Mouse (Mus musculus) intestine, embryonic 15.5 days (tissue): ENCODE results near the gene Lin7a. TPM values are rescaled to one million over a fixed set of nuclear protein-coding genes. Genes with fewer than 3 reads are reported as not detected.

Experiments used
- ATAC-seq: fragments of 200-750 bp; cut with Nextera tagmentation; 2 replicates; pipeline ENCODE4 v1.8.0; 2017; ENCODE audit warnings: moderate TSS enrichment, moderate library complexity
- H3K27ac ChIP-seq: fragments of 300-500 bp; sonication (generic); 2 replicates; pipeline ENCODE4 v1.5.1; 2015; ENCODE audit warnings: mild to moderate bottlenecking, inconsistent platforms
- H3K27me3 ChIP-seq: fragments of 300-500 bp; sonication (generic); replicated peaks from 2 replicates; pipeline ENCODE4 v1.6.1; 2015; ENCODE audit warnings: inconsistent platforms
- H3K36me3 ChIP-seq: fragments of 300-500 bp; sonication (generic); 2 replicates; pipeline ENCODE4 v1.6.1; 2015; ENCODE audit warnings: inconsistent platforms
- H3K4me1 ChIP-seq: fragments of 300-500 bp; sonication (generic); replicated peaks from 2 replicates; pipeline ENCODE4 v1.6.1; 2015; ENCODE audit warnings: inconsistent platforms
- H3K4me2 ChIP-seq: fragments of 300-500 bp; sonication (generic); replicated peaks from 2 replicates; pipeline ENCODE4 v1.6.1; 2015; ENCODE audit warnings: mild to moderate bottlenecking, inconsistent platforms
- H3K4me3 ChIP-seq: fragments of 300-500 bp; sonication (generic); replicated peaks from 2 replicates; pipeline ENCODE4 v1.5.1; 2015; ENCODE audit warnings: inconsistent platforms
- H3K9ac ChIP-seq: fragments of 300-500 bp; sonication (generic); 2 replicates; pipeline ENCODE4 v1.6.1; 2015; ENCODE audit warnings: inconsistent platforms
- H3K9me3 ChIP-seq: fragments of 300-500 bp; sonication (generic); 2 replicates; pipeline ENCODE4 v1.6.1; 2016; ENCODE audit warnings: inconsistent platforms
- WGBS: fragments of 180-500 bp; shearing (Covaris S2); methylation state at CpG from one replicate; pipeline ENCODE4 v1.1.7; 2015; 5-methylcytosine and 5-hydroxymethylcytosine counted together
- polyA plus RNA-seq: library from polyadenylated mRNA; unstranded; fragments of >200 nt; fragmentation: Nextera tagmentation; extraction: Ambion mirVana; gene quantifications from 2 replicates; pipeline ENCODE4 v1.2.1, GENCODE M21; 2015

Lin7a gene
- polyA plus RNA-seq, 1 experiment from 2014 or later: 4.5 TPM

DNA sequence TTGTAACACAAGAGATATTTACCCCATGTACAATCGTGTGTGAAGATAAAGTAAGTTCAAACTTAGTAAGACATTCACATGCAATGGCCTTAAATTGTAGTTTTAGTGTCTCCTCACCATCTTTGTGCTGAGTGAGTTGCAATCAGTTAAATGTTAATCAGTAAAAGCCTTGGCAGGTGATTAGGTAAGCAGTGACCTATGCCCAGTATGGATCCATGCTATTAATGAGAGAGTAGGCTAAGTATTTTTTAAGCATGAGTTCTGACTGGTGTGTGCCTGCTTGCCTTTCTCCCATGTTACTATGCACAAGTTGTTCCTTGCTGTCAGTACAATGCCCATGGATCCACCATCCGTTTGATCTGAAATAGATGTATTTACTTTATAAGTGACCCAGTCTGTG is 44.6 kb downstream of the Lin7a start:
- no peak overlapping the region for H3K27ac ChIP-seq
- no peak overlapping the region for H3K9ac ChIP-seq
- H3K9me3 ChIP-seq: no peaks in the 10 kb centered on the region
- H3K36me3 ChIP-seq: no peaks in the 10 kb centered on the region
- H3K27me3 ChIP-seq: no peaks in the 10 kb centered on the region
- whole genome bisulfite sequencing: 61% methylated on average over 2 of the region's 2 CpGs
- H3K4me3 ChIP-seq: no peak overlapping the region
- H3K4me1 ChIP-seq: no peaks in the 10 kb centered on the region
- H3K4me2 ChIP-seq: no peak overlapping the region
- peak; percentile 85 for ATAC-seq

DNA sequence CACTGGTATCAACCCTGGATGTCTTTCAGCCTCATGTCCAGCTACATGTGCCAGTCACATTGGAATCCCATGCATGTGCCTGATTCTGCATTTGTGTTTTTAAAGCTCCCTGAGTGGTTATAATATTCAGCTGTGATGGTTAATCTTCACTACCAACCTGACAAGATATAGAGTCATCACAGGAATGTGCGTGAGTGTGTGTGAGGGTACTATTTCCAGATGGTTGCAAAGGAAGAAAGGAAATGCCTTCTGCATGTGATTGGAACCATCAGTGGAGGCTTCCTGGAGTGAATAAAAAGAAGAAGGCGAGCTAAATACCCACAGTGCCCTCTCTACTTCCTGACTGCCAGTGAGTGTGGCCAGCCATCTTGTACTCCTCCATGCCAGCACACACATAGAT is 48.2 kb downstream of the Lin7a start:
- Histone ChIP-seq H3K27ac (no peak overlapping the region), H3K4me2 (no peak overlapping the region), H3K27me3 (no peaks in the 10 kb centered on the region), H3K9ac (no peak overlapping the region), H3K36me3 (no peaks in the 10 kb centered on the region), H3K9me3 (no peaks in the 10 kb centered on the region), H3K4me1 (no peaks in the 10 kb centered on the region), H3K4me3 (no peak overlapping the region)
- ATAC-seq: no peak
- WGBS: 83% methylated on average over 2 of the region's 2 CpGs

DNA sequence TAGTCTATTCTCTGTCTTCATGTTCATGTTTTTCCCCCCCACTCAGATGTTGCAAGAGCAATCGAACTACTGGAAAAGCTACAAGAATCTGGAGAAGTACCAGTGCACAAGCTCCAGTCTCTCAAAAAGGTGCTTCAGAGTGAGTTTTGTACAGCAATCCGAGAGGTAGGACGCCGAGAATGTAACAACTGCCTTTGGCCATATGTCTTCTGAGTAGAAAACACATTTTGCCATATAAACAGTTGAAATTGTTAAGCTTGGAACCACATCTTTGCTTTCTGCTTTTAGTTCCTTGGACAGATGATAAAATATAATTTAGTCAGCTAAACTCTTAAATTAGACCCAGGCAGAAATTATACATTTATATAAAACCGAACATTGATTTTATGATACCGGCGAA is 52.4 kb downstream of the Lin7a start:
- H3K4me3 ChIP-seq: no peak overlapping the region
- no peak overlapping the region for H3K4me2 ChIP-seq
- no peak for ATAC-seq
- H3K9ac ChIP-seq: no peak overlapping the region
- WGBS: 92% methylated on average over 7 of the region's 7 CpGs
- no peaks in the 10 kb centered on the region for H3K27me3 ChIP-seq
- no peak overlapping the region for H3K27ac ChIP-seq
- no peaks in the 10 kb centered on the region for H3K36me3 ChIP-seq
- no peaks in the 10 kb centered on the region for H3K9me3 ChIP-seq
- no peaks in the 10 kb centered on the region for H3K4me1 ChIP-seq

DNA sequence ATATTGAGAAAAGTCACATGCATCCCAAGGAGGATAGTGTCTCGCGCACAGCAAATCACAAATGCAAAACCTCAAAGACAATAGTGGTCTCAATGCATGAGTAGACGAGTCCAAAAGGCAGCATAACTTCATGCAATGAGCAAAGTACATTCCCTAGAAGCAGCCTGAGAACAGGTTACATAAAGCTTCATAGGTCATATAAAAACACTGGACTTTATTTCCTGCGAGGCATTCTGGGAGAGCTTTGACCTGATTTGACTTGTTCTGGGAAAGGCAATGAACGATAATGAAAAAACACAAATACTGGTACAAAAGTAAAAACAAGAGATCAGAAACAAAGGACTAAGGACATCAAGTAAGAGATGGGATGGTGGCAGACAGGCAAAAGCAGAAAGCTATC is 54.1 kb downstream of the Lin7a start:
- ATAC-seq: no peak
- Histone ChIP-seq H3K9ac (no peak overlapping the region), H3K4me2 (no peak overlapping the region), H3K9me3 (no peaks in the 10 kb centered on the region), H3K27me3 (no peaks in the 10 kb centered on the region), H3K27ac (no peak overlapping the region), H3K4me3 (no peak overlapping the region), H3K36me3 (no peaks in the 10 kb centered on the region), H3K4me1 (no peaks in the 10 kb centered on the region)
- 88% methylated on average over 5 of the region's 5 CpGs for WGBS

DNA sequence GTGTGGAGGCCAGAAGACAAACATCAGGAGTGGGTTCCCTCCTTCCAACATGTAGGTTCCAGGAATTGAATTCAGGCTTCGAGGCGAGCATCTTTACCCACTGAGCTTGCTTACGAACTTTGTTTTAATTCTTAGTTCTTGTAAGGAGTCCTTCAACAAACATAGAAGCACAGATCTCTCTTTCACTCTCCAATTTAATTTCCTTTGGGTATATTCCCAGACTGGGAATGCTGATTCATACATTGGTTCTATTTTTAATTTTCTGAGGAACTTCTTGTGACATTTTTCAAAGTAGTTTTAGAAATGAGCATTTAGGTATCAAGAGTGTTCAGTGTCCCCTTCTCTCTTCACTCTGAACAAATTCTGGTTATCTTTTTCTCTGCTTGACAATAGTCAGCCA is 68.0 kb downstream of the Lin7a start:
- 89% methylated on average over 3 of the region's 3 CpGs for WGBS
- no peak overlapping the region for H3K4me3 ChIP-seq
- no peaks in the 10 kb centered on the region for H3K9me3 ChIP-seq
- H3K4me2 ChIP-seq: no peak overlapping the region
- no peak for ATAC-seq
- H3K36me3 ChIP-seq: no peaks in the 10 kb centered on the region
- H3K27ac ChIP-seq: no peak overlapping the region
- H3K27me3 ChIP-seq: no peaks in the 10 kb centered on the region
- no peak overlapping the region for H3K9ac ChIP-seq
- H3K4me1 ChIP-seq: no peaks in the 10 kb centered on the region

DNA sequence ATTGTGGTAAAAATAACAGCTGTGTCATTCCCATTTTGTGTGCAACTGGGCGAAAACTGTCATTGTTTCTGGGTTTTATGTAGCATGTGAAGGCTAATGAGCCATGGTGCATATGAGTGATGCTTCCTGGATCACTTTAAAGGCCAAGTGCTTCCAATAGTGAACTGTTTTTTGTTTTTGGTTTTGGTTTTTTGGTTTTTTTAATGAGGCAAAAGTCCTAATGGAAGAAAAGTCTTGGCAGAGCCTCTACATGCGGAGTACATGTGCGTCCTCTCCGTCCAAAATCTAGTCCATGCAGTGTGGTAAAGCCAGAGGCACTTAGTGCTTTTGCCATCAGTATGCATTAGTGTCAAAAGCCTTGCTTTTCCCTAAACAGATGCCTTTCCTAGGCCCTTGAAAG is 69.7 kb downstream of the Lin7a start:
- Histone ChIP-seq H3K9me3 (no peaks in the 10 kb centered on the region), H3K4me2 (no peak overlapping the region), H3K4me3 (no peak overlapping the region), H3K9ac (no peak overlapping the region), H3K27me3 (no peaks in the 10 kb centered on the region), H3K36me3 (no peaks in the 10 kb centered on the region), H3K4me1 (no peaks in the 10 kb centered on the region), H3K27ac (no peak overlapping the region)
- WGBS: 81% methylated on average over 4 of the region's 4 CpGs
- ATAC-seq: no peak

DNA sequence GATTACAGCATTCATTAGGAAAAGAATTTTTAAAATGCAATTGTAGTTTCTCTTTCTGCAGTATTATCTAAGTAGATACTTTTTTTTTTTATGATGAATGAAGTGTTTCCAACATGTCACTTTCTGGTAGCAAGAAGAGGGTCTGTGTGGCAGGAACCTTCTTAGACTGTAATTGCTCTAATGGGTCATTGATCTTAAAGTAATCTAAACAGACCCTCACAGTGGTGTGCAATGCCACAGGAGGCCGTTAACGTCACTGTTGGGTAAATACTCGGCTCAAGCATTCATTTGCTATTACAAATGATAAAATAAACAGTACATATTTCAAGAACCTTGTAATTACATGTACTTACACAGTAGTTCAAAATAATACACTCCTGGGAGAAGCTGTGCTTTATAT is 72.7 kb downstream of the Lin7a start:
- Histone ChIP-seq H3K9me3 (no peaks in the 10 kb centered on the region), H3K4me3 (no peak overlapping the region), H3K9ac (no peak overlapping the region), H3K27me3 (no peaks in the 10 kb centered on the region), H3K27ac (no peak overlapping the region), H3K36me3 (no peaks in the 10 kb centered on the region), H3K4me1 (no peaks in the 10 kb centered on the region), H3K4me2 (no peak overlapping the region)
- WGBS: 21% methylated on average over 3 of the region's 3 CpGs
- no peak for ATAC-seq

DNA sequence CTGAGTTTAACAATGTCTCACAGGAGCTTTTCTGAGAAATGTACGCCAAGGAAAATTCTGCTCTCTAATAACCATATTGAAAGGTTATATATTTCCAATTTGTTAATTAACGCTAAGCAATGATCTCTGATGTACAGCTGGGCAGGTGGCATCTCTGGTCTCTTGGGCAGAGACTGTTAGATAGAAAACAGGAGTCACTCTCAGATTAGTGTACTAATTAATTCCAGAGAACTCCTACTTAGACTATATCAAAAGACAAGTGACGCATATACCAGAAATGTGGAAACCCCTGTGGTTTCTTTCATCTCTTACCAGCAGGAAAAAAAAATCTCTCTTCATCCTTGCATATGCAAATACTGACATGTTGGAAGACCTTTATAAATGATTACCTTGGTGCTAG is 76.4 kb downstream of the Lin7a start:
- H3K4me2 ChIP-seq: no peak overlapping the region
- H3K27me3 ChIP-seq: no peaks in the 10 kb centered on the region
- H3K36me3 ChIP-seq: no peaks in the 10 kb centered on the region
- no peak overlapping the region for H3K4me3 ChIP-seq
- no peak for ATAC-seq
- no peaks in the 10 kb centered on the region for H3K4me1 ChIP-seq
- no peak overlapping the region for H3K9ac ChIP-seq
- no peak overlapping the region for H3K27ac ChIP-seq
- WGBS: 81% methylated on average over 3 of the region's 3 CpGs
- no peaks in the 10 kb centered on the region for H3K9me3 ChIP-seq

DNA sequence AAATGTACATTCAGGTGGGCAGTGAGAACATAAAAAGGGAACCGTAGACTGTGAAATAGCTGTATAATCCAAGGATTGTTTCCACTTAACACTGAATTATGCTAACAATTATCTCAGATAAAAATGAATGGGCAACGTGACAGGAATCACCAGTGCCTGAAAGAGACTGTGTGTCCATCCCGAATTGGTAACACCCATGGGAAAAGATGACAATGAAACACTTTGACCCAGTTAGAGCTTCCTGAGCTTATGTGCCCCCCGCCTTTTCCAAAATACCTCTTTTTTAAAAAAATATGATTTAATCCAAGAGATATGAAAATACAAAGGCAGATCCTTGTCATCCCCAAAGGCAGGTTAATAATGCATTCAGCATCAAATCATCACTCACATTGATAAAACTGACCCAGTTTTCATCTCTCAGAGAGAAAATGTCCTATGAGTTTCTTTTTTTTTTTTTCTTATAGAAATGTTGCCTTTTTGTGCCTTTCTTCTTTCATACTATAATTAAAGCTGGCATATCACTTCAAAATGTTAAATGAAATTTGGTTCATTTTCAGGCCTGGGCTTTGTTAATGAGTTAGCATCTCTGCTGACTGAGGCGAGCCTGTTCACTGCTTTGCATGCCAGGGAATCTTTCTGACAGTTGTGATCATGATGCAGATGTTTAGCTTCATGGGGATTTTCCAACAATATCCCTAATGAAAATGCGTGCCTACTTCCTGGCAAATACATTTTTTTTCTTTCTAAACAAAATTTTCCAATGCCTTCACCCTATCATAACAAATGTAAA is 80.4 kb downstream of the Lin7a start:
- WGBS: 64% methylated on average over 6 of the region's 6 CpGs
- no peak overlapping the region for H3K4me3 ChIP-seq
- peak; percentile 7; the same call in 1 of the 2 replicates for ATAC-seq

DNA sequence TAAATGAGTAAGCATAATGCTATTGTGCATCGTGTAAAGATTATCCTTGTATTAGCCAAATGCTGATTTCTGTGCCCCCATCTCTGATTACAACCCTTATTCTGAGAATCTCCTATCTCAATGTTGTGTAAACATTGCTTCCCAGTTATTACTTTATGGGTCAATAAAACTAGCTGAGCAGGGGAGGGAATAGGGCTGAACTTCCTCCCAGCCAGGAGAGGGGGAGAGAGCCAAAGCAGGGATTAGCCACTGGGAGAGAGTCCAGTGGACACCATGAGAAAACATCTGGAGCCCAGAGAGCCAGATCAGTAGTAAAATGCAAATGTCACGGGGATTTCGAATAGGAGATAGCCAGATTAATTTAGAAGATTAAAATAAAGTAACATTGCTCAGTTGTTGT is 82.0 kb downstream of the Lin7a start:
- Histone ChIP-seq H3K4me3 (no peak overlapping the region), H3K4me2 (no peak overlapping the region), H3K9ac (no peak overlapping the region), H3K27me3 (no peaks in the 10 kb centered on the region), H3K27ac (no peak overlapping the region), H3K9me3 (no peaks in the 10 kb centered on the region), H3K36me3 (no peaks in the 10 kb centered on the region), H3K4me1 (no peaks in the 10 kb centered on the region)
- 67% methylated on average over 3 of the region's 3 CpGs for WGBS
- ATAC-seq: peak; percentile 92

More for the DNA sequence above, 80.4 kb downstream of the Lin7a start:
- Histone ChIP-seq H3K4me1 (no peaks in the 10 kb centered on the region), H3K27ac (no peak overlapping the region), H3K27me3 (no peaks in the 10 kb centered on the region), H3K9me3 (no peaks in the 10 kb centered on the region), H3K36me3 (no peaks in the 10 kb centered on the region), H3K4me2 (no peak overlapping the region), H3K9ac (no peak overlapping the region)

DNA sequence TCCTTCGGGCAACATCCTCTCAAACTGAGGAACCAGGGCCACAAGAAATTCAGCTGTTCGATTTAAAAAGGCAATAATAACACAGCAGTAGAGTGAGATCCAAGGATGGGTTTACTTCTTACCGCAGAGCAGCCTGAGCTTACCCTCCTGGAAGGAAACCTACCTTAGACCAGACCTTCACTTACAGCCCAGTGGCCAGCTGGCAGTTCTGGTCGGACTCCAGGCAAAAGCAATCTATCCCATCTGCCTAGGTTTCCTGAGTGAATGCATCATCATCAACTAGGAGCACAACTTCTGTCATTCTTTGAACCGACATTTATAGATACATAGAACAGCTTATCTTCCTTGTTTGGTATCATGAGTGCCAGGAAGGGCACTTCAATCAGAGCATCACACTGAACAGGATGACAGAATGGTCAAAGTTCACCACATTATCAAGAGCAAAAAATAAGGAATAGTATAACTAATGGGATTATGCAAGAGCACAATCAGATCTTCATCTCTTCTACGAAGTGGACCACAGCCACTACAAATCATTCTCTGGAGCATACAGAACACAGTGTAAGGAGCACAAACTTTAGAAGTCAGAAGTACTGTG is 87.1 kb downstream of the Lin7a start:
- Histone ChIP-seq H3K4me3 (no peak overlapping the region), H3K36me3 (no peaks in the 10 kb centered on the region), H3K27me3 (no peaks in the 10 kb centered on the region), H3K9me3 (no peaks in the 10 kb centered on the region), H3K4me2 (no peak overlapping the region), H3K9ac (no peak overlapping the region), H3K4me1 (no peaks in the 10 kb centered on the region), H3K27ac (no peak overlapping the region)
- no peak for ATAC-seq
- WGBS: 77% methylated on average over 6 of the region's 6 CpGs

DNA sequence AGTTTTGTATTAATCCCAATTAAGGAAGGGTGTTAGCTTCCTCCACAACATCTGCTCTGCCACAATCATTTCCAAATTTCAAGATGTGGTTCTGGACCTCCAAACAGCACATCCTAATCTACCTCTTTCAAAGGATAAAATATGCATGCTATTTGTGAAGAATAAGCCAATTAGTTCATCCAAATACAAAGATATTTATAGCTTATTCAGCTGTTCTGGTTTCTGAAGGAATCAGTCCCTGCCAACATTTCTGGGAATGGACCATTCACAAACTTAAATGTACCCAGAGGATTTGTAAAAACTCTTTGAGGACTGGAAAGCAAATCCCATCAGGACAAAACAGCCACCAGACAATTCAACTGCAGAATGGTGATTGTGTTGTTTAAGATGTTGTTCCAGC is 87.8 kb downstream of the Lin7a start:
- Histone ChIP-seq H3K4me1 (no peaks in the 10 kb centered on the region), H3K27me3 (no peaks in the 10 kb centered on the region), H3K9me3 (no peaks in the 10 kb centered on the region), H3K4me2 (no peak overlapping the region), H3K36me3 (no peaks in the 10 kb centered on the region), H3K4me3 (no peak overlapping the region), H3K27ac (no peak overlapping the region), H3K9ac (no peak overlapping the region)
- ATAC-seq: no peak

DNA sequence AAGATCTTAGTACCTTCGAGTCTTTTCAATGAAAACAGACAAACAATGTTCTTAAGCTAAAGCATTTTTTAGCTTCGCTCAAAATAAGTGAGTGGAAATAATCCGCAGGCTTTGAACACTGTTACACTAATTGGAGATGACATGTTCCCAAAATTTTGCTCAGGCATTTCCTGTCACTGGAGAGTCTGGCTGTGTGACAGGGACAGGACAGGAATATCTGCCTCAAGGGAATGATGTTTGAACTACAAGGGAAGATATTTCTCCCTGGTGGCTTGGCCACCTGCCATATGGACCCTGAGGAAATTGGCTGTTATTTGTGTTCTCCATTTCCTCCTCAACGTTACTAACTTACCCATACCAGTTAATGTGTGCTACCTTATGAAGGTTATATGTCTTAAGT is 90.1 kb downstream of the Lin7a start:
- Histone ChIP-seq H3K9me3 (no peaks in the 10 kb centered on the region), H3K36me3 (no peaks in the 10 kb centered on the region), H3K4me2 (no peak overlapping the region), H3K27ac (no peak overlapping the region), H3K4me1 (no peaks in the 10 kb centered on the region), H3K4me3 (no peak overlapping the region), H3K27me3 (no peaks in the 10 kb centered on the region), H3K9ac (no peak overlapping the region)
- WGBS: 67% methylated on average over 4 of the region's 4 CpGs
- no peak for ATAC-seq
